In the genomic region with DNA sequence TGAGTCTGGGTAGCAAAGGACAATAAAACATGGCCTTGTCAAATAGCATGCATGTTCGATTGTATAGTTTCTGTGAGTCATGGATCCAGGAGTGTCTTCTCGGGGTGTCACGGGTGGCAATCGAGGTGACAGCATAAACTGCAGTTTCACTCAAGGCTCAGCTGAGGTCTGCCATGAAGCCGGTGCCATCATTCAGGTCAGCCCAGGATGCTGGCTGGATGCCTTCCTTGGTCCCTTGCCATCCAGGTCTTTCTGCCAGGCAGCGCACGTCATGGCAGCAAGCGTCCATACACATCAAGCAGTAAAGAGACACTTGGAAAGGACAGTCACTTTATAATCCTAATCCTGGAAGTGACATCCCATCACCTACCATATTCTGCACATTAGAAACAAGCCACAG, we compare ENCODE assay signal across 17 mouse cellular contexts.
DNase-seq lines count a peak whose midpoint lies in the region; ATAC-seq and TF ChIP-seq lines count a peak whose summit lies in the region.
"Had no signal": no experiment of that assay in that cellular context is flagged by ENCODE, and none has a peak within 500 bp of the region (broad histone marks: within the 10 kb centered on the region; RNA-seq: fewer than 3 reads in every experiment).

No protein-coding gene starts in this region.

- no peak overlapping the region for H3K27ac ChIP-seq in hindbrain, postnatal 0 days
- no peak overlapping the region for H3K27ac ChIP-seq in hindbrain, embryonic 12.5 days
- H3K27ac ChIP-seq: embryonic facial prominence, embryonic 12.5 days; forebrain, embryonic 15.5 days; hindbrain, embryonic 15.5 days; kidney, postnatal 0 days; layer of hippocampus, adult 2 months; liver, embryonic 14.5 days; midbrain, embryonic 13.5 days; stomach, embryonic 15.5 days had no signal

- ATAC-seq in hindbrain, postnatal 0 days, result no peak
- ATAC-seq in hindbrain, embryonic 12.5 days (ENCODE audit: low FRiP score), result no peak
- ATAC-seq: forebrain, embryonic 15.5 days; intestine, postnatal 0 days; midbrain, embryonic 13.5 days had no signal

- DNase-seq in hindbrain, postnatal 0 days (ENCODE audit: low spot score), result peak; percentile 61
- DNase-seq in cerebellum, adult 11-12 months, result peak; percentile 87
- DNase-seq in cerebellum, adult 9-11 months, result peak; percentile 87
- DNase-seq in heart, postnatal 36 days, result peak; percentile 26 to 40
- no peak for DNase-seq in thymus, postnatal 4 days
- DNase-seq in testis, postnatal 14 days (ENCODE audit: low spot score), result no peak

- no peaks in the 10 kb centered on the region for H3K27me3 ChIP-seq in hindbrain, postnatal 0 days (ENCODE audit: insufficient read depth, low read length)
- H3K27me3 ChIP-seq in hindbrain, embryonic 12.5 days, result no peaks in the 10 kb centered on the region
- H3K27me3 ChIP-seq: embryonic facial prominence, embryonic 12.5 days; forebrain, embryonic 15.5 days; hindbrain, embryonic 15.5 days; midbrain, embryonic 13.5 days; stomach, embryonic 15.5 days had no signal

- H3K9ac ChIP-seq in hindbrain, postnatal 0 days (replicated peaks; ENCODE audit: low read length), result no peak overlapping the region
- H3K9ac ChIP-seq in hindbrain, embryonic 12.5 days, result no peak overlapping the region
- H3K9ac ChIP-seq: embryonic facial prominence, embryonic 12.5 days; forebrain, embryonic 15.5 days; hindbrain, embryonic 15.5 days; liver, embryonic 14.5 days; midbrain, embryonic 13.5 days; stomach, embryonic 15.5 days had no signal

- no peak overlapping the region for H3K4me3 ChIP-seq in hindbrain, postnatal 0 days (ENCODE audit: low read length)
- H3K4me3 ChIP-seq in hindbrain, embryonic 12.5 days, result no peak overlapping the region
- H3K4me3 ChIP-seq: embryonic facial prominence, embryonic 12.5 days; forebrain, embryonic 15.5 days; hindbrain, embryonic 15.5 days; layer of hippocampus, adult 2 months; midbrain, embryonic 13.5 days; stomach, embryonic 15.5 days had no signal

- no peaks in the 10 kb centered on the region for H3K9me3 ChIP-seq in hindbrain, postnatal 0 days (ENCODE audit: low read length)
- no peaks in the 10 kb centered on the region for H3K9me3 ChIP-seq in hindbrain, embryonic 12.5 days (replicated peaks)
- H3K9me3 ChIP-seq: embryonic facial prominence, embryonic 12.5 days; forebrain, embryonic 15.5 days; hindbrain, embryonic 15.5 days; midbrain, embryonic 13.5 days; stomach, embryonic 15.5 days had no signal

- H3K4me2 ChIP-seq in hindbrain, postnatal 0 days (ENCODE audit: low read depth, low read length), result no peak overlapping the region
- no peak overlapping the region for H3K4me2 ChIP-seq in hindbrain, embryonic 12.5 days (replicated peaks)
- H3K4me2 ChIP-seq: embryonic facial prominence, embryonic 12.5 days; forebrain, embryonic 15.5 days; hindbrain, embryonic 15.5 days; midbrain, embryonic 13.5 days; stomach, embryonic 15.5 days had no signal

- no peak for TF ChIP-seq CTCF in hindbrain, postnatal 0 days (IDR thresholded peaks at IDR 0.05; ENCODE audit: low read depth)

- intact Hi-C loops in heart, postnatal 36 days (cut with DNase I), result no loop called here

- no peaks in the 10 kb centered on the region for H3K36me3 ChIP-seq in hindbrain, postnatal 0 days (ENCODE audit: insufficient read depth, low read length)
- no peaks in the 10 kb centered on the region for H3K36me3 ChIP-seq in hindbrain, embryonic 12.5 days
- H3K36me3 ChIP-seq: embryonic facial prominence, embryonic 12.5 days; forebrain, embryonic 15.5 days; G1E; hindbrain, embryonic 15.5 days; midbrain, embryonic 13.5 days; stomach, embryonic 15.5 days had no signal

- H3K4me1 ChIP-seq in hindbrain, postnatal 0 days (ENCODE audit: insufficient read depth, low read length), result peaks cover 4% of the 10 kb centered on the region; the same call in 1 of the 2 replicates
- no peaks in the 10 kb centered on the region for H3K4me1 ChIP-seq in hindbrain, embryonic 12.5 days
- H3K4me1 ChIP-seq: embryonic facial prominence, embryonic 12.5 days; forebrain, embryonic 15.5 days; hindbrain, embryonic 15.5 days; midbrain, embryonic 13.5 days; stomach, embryonic 15.5 days had no signal

- 61% methylated on average over 8 of the region's 8 CpGs for WGBS in hindbrain, postnatal 0 days
- WGBS in hindbrain, embryonic 12.5 days, result 94% methylated on average over 8 of the region's 8 CpGs

Comparison
In these comparisons a context has a peak if more than half of its experiments do, and no peak if none do; other contexts are left out.
1. DNase-seq: peak in hindbrain, postnatal 0 days (single experiment), cerebellum, adult 11-12 months (single experiment), cerebellum, adult 9-11 months (single experiment) and heart, postnatal 36 days (2 of 2); none in thymus, postnatal 4 days (single experiment) and testis, postnatal 14 days (single experiment).